Mouse (Mus musculus) activated CD4-positive, CD25-positive, alpha-beta regulatory T cell, adult 4 months (primary cell): Measurements from ENCODE around the gene Hectd1. TPM values are rescaled to one million over a fixed set of nuclear protein-coding genes. Genes with fewer than 3 reads are reported as not detected.

Experiments
- ATAC-seq: one replicate; pipeline ENCODE4 v1.8.0; 2017
- polyA plus RNA-seq, 2 experiments: library from polyadenylated mRNA; unstranded; fragments of 100-300 nt; shearing (Covaris generic); gene quantifications; one replicate each; pipeline ENCODE4 v1.2.1; 2017

The Hectd1 gene
- polyA plus RNA-seq, 2 experiments from 2014 or later, result 58.5 to 73.1 TPM

DNA sequence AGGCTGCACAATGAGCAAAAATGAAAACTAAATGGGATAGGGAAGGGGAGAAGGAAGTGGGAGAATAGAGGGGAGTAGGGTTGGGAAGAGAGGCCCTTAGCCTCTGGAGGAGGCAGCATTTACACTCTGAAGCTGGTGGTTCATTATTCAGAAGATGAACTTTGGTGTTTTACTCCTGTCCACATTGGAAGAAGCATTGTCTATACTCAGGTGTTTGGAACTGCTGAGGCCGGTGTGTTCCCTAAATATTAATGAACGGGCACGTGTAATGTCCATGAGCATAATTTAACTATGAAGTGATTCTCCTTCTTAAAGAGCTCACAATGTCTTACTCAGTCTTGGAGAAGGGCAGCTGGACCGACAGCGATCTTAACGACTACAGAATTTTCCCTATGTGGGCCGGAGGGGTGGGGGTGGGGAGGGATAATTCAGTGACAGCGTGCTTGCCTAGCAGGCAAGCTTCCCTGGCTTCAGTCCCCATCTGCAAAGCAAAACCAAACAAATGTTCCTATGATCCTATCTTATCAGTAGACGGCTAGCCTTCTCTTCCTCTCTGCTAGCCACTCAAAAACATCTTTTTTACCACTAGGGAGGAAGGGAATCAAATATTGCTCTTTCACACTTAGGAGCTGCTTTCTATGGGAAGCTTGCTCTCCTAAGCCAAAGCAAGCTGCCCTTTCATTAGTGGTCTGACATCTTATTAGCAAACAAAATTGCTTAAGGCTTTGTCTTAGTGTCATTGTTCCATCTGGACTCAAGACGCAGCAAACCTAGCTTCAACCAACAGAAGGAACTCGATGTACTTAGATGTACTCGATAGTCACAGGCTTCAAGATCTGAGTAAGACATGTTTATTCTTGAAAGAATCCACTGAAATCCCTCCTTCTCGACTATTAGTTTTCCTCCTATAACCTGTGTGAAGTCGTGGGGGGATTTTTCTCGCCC lies 14.5 kb upstream of the Hectd1 start:
- no peak for ATAC-seq

GRCm38 (mm10) chr12:51842081-51842864 lies 12.9 kb upstream of the Hectd1 start:
- ATAC-seq, result no peak

DNA sequence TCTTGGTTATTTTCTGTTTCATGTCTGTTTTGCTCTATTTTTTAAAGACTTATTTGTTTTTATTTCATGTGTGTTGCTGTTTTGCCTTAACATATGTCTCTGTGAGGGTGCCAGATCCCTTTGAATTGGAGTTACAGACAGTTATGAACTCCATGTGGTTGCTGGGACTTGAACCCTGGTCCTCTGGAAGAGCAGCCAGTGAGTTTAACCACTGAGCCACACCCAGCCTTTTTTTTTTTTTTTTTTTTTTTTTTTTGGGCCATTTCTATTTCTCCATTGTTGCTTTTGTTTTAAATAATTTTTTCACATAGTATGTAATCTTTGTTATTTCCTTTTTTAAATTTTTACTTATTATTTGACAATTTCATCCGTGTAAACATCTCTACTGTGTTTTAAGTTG lies 10.5 kb upstream of the Hectd1 start:
- no peak for ATAC-seq

- no peak for ATAC-seq
Measured at GRCm38 (mm10) chr12:51835219-51835618, 5.9 kb upstream of the Hectd1 start.

- ATAC-seq, result no peak
Measured at GRCm38 (mm10) chr12:51831931-51832330, 2.6 kb upstream of the Hectd1 start.

DNA sequence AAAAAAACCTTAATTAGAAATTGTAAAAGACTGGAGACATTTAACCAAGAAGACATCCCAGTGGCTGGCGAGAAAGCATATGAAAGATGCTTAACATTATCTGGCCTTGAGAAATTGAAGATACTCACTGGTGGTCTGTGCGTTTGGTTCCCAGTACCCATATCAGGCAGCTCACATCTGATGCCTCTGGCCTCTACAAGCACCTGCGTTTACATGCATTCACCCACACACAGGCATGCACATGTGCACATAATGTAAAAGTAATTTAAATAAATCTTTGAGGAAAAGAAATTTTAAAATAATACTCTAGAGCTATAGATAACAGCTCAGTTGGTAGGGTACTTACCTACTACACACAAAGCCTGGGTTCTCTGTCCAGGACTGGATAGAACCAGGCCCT lies 2.0 kb upstream of the Hectd1 start:
- ATAC-seq, result no peak

DNA sequence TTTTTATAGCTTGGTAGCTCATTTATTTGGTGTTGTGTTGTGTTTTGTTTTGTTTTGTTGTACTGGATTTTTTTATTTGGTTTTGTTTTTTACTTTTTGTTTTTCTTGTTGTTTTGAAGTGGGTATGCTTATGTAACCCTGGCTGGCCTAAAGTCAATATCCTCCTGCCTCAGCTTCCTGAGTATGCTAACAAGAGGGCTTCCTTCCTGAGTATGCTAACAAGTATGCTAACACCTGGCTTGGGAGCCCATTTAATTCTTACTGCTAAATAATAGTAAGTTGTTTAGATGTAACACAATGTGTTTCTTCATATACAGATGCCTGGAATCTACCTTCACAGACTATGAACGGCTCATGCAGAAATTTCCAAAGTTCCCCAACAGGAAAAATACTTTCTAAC lies 1.3 kb upstream of the Hectd1 start:
- no peak for ATAC-seq

- ATAC-seq, result peak; percentile 6
Measured at GRCm38 (mm10) chr12:51830077-51830402, 704 bp upstream of the Hectd1 start.

- peak; percentile 65 for ATAC-seq
Measured at GRCm38 (mm10) chr12:51828716-51829289, 533 bp downstream of the Hectd1 start.

- no peak for ATAC-seq
Measured at GRCm38 (mm10) chr12:51827958-51828650, 1.2 kb downstream of the Hectd1 start.

DNA sequence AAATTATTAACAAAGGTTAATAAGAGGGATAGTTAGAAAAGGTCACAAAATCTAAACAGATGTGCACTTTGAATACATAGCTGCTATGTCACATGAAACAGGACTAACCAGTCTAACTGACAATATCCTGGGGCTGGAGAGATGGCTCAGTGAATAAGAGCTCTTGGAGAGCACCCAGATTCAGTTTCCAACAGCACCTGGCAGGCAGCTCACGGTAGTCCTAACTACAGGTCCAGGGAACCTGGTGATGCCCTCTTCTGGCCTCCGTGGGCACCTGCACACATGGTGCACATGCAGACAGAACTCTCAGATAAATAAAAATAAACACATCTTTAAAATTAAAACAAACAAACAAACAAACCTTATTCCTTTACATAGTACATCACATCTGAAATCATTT lies 4.0 kb downstream of the Hectd1 start:
- ATAC-seq, result no peak

DNA sequence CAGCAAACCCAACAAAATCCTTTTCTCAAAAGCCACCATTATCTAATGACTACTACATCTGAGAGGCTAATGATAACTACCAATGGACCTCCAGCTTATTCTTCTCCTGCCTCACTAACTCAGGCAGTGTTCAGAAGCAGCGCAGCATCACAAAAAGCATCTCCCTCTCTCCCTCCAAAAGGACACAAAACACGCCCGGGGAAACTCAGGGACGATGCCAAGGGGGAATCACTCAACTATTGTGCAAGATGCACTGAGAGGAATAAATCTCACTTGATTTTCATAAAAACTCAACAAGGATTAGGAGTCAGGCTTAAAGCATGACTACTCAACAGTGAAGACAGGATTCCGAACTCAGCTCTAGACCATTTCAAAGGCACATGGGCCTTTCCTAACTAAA lies 6.0 kb downstream of the Hectd1 start:
- no peak for ATAC-seq

- no peak for ATAC-seq
Measured at GRCm38 (mm10) chr12:51822861-51823260, 6.5 kb downstream of the Hectd1 start.

DNA sequence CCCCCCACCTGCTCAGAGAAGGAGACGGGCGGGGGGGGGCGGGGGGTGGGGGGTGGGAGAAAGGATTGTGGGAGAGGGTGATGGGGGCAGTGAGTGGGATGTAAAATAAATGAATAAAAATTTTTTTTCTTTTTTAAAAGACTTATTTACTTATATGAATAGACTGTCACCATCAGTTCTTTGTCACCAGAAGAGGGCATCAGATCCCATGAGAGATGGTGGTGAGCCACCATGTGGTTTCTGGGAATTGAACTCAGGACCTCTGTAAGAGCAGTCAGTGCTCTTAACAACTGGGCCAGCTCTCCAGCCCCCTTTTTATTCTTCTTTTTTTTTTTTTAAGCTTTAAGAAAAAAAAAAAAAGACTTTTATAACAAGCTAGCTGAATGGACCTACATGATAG lies 7.1 kb downstream of the Hectd1 start:
- ATAC-seq, result no peak

DNA sequence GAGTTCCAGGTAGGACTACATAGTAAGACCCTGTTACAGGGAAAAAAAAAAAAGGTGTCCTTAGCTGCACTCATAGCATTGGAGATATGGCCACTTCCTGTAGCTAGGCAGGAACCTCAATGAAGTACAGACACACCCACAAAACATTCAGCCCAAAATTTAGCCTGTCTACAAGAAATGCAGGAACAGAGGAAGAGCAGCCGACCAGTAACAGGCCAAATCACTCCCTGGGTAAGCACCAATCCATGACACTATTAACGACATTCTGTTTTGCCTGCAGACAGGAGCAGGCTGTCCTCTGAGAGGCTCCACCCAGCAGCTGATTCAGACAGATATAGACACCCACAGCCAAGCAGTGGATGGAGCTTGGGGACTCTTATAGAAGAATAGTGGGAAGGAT lies 8.1 kb downstream of the Hectd1 start:
- peak; percentile 50 for ATAC-seq

- no peak for ATAC-seq
Measured at GRCm38 (mm10) chr12:51819951-51820498, 9.3 kb downstream of the Hectd1 start.

- ATAC-seq, result no peak
Measured at GRCm38 (mm10) chr12:51817815-51818613, 11.3 kb downstream of the Hectd1 start.

DNA sequence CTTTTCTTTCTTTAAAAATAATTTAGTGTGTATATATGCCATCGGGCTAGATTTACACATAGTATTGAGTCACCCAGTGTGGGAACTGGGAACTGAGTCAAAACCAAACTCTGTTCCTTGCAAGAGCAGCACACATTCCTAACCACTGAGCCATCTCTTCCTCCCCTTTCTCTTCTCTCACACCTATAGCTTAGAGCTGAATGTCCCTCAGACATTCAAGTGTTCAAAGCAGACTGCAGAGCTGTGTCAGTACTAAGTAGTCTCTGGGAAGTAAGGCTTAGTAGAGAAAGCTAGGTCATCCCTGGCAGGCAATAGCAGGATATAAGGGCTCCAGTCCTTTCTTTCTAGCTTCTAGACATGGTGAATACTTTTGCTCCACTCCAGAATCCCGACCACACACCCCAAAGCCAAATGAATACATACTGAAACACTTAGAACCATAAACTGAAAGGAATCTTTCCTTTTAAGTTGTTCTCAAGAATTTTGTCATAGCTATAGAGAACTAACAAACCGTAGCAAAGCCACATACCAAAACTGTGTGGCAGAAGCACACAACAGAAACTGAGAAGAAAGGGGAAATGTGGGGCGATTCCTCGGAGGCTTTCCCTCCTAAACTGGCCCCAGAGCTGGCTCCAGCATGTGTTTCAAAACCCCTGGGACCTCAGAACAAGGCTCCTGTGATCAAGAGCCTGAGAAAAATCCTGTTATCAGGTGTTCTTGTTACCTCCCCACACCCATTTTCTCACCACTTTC lies 17.8 kb downstream of the Hectd1 start:
- no peak for ATAC-seq

- ATAC-seq, result no peak
Measured at GRCm38 (mm10) chr12:51810564-51810963, 18.8 kb downstream of the Hectd1 start.

DNA sequence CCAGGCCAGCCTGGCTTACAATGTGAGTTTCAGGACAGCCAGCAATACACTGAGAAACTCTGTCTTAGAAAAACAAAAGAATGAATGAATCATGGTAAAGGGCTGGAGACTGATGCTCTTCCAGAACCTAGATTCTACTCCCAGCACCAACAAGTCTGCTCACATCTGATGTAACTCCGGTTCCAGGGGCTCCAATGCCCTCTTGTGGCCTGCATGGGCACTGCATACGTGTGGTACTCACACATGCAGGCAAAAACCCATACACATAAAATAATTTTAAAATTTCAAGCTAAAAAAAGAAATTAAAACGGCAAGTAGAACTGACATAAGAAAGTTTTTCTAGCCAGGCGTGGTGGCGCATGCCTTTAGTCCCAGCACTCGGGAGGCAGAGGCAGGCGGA lies 44.5 kb downstream of the Hectd1 start:
- peak; percentile 59 for ATAC-seq

DNA sequence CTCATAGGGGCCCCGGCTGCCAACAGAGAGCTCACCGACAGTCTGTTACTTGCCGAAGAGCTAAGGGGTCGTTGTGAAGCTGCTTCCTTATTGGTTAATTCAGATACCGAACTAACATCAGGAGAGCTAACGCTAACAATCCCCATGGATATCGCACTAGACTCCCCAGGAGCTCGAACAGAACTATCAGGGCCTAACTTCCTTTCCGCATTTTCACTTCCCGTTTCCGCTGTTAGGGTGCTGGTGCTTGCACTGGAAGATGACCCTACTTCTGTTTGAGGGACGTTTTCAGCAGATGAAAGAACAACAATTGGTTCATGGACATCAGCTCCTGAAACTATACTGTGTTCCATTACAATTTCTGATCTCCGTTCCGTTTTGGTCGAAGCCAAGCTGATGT lies 60.6 kb downstream of the Hectd1 start:
- ATAC-seq, result no peak
